Mouse (Mus musculus) thymus, postnatal 25 days (tissue): ENCODE measurements around the gene Klhdc3.

Experiments
- DNase-seq: peaks from one replicate; pipeline ENCODE4 v3.0.0; 2022

Gene Klhdc3

GRCm38 (mm10) chr17:46701489-46701888 is 20.8 kb upstream of the Klhdc3 start:
- no peak for DNase-seq

- no peak for DNase-seq
Measured at GRCm38 (mm10) chr17:46699912-46700311, 19.2 kb upstream of the Klhdc3 start.

- DNase-seq = no peak
Measured at GRCm38 (mm10) chr17:46699245-46699644, 18.5 kb upstream of the Klhdc3 start.

- DNase-seq = no peak
Measured at GRCm38 (mm10) chr17:46698515-46698914, 17.8 kb upstream of the Klhdc3 start.

GRCm38 (mm10) chr17:46694517-46695063 is 13.9 kb upstream of the Klhdc3 start:
- no peak for DNase-seq

- DNase-seq = no peak
Measured at GRCm38 (mm10) chr17:46691390-46691789, 10.7 kb upstream of the Klhdc3 start.

- no peak for DNase-seq
Measured at GRCm38 (mm10) chr17:46690665-46691064, 10.0 kb upstream of the Klhdc3 start.

GRCm38 (mm10) chr17:46685913-46686312 is 5.2 kb upstream of the Klhdc3 start:
- no peak for DNase-seq

- DNase-seq = no peak
Measured at GRCm38 (mm10) chr17:46682654-46683389, 2.1 kb upstream of the Klhdc3 start.

GRCm38 (mm10) chr17:46681466-46682118 is 878 bp upstream of the Klhdc3 start:
- no peak for DNase-seq

GRCm38 (mm10) chr17:46679843-46680759 is 613 bp downstream of the Klhdc3 start:
- DNase-seq = peak; percentile 43

- no peak for DNase-seq
Measured at GRCm38 (mm10) chr17:46678911-46679310, 1.8 kb downstream of the Klhdc3 start.

- no peak for DNase-seq
Measured at GRCm38 (mm10) chr17:46678416-46678815, 2.3 kb downstream of the Klhdc3 start, which contains the start of gene Mea1. TSS of gene Mea1 (plus strand) at chr17:46678793.

GRCm38 (mm10) chr17:46674530-46675283 is 6.0 kb downstream of the Klhdc3 start:
- DNase-seq = no peak

- peak; percentile 86 for DNase-seq
Measured at GRCm38 (mm10) chr17:46673850-46674529, 6.7 kb downstream of the Klhdc3 start, which contains the start of gene Rrp36. TSS of gene Rrp36 (minus strand) at chr17:46674352.

- DNase-seq = no peak
Measured at GRCm38 (mm10) chr17:46669911-46670310, 10.8 kb downstream of the Klhdc3 start.

GRCm38 (mm10) chr17:46667712-46668111 is 13.0 kb downstream of the Klhdc3 start:
- DNase-seq = no peak

- DNase-seq = no peak
Measured at GRCm38 (mm10) chr17:46662730-46663129, 18.0 kb downstream of the Klhdc3 start.

- DNase-seq = no peak
Measured at GRCm38 (mm10) chr17:46661981-46662380, 18.7 kb downstream of the Klhdc3 start.

GRCm38 (mm10) chr17:46661351-46661750 is 19.4 kb downstream of the Klhdc3 start:
- no peak for DNase-seq

GRCm38 (mm10) chr17:46656054-46656453 is 24.7 kb downstream of the Klhdc3 start:
- DNase-seq = no peak
